Comparison of ENCODE assay signal across 10 mouse cellular contexts in the genomic region with DNA sequence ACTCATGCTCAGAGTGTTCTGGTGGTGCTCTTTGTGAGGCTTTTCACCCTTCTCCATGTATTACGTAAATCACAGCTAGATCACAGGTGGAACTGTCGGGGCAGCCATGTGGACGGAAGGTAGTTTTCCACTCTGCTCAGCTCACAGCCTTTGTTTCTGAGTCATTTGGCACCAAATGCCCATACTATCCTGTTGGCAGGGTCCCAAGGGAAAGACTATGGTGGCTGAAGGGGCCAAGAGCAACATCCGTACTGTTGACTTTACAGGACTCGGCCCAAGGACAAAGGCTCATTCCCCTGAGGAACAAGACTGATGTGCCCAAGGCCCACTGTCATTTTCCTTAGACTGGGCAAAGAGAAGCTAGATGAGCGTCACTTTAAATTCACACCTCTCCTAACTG.
A peak's percentile ranks its signal among the peaks of the same experiment; 100 is the strongest.
DNase-seq lines count a peak whose midpoint lies in the region.
"Had no signal": no experiment of that assay in that cellular context is flagged by ENCODE, and none has a peak within 500 bp of the region (broad histone marks: within the 10 kb centered on the region; RNA-seq: fewer than 3 reads in every experiment).

No protein-coding gene starts in this region.

- peak; percentile 18 to 22 for DNase-seq in cerebellum, adult 18-20 months
- DNase-seq in cerebellum, adult 9-11 months: no peak
- DNase-seq in urinary bladder, postnatal 14 days (ENCODE audit: low spot score): peak; percentile 14
- no peak for DNase-seq in urinary bladder, postnatal 10 days (ENCODE audit: low spot score)
- DNase-seq in kidney, adult 9 months: peak; percentile 41
- DNase-seq in skeletal muscle tissue, adult 2 months (ENCODE audit: low read depth, low spot score): peak; percentile 13
- DNase-seq in right cerebral cortex, postnatal 36 days (ENCODE audit: low spot score in 2 of 2): no peak
- DNase-seq in thymus, postnatal 25 days: no peak
- DNase-seq: gastrocnemius, adult 2 months; thymus, postnatal 4 days had no signal

Comparison
In these comparisons a context has a peak if more than half of its experiments do, and no peak if none do; other contexts are left out.
1. DNase-seq: peak in cerebellum, adult 18-20 months (2 of 2), urinary bladder, postnatal 14 days (single experiment), kidney, adult 9 months (single experiment) and skeletal muscle tissue, adult 2 months (single experiment); none in cerebellum, adult 9-11 months (single experiment), urinary bladder, postnatal 10 days (single experiment), right cerebral cortex, postnatal 36 days (0 of 2) and thymus, postnatal 25 days (single experiment).